9 mouse cellular contexts compared by ENCODE assay signal in genomic region chr16:43709432-43710133, GRCm38 (mm10). TPM values are rescaled to one million over a fixed set of nuclear protein-coding genes. Genes with fewer than 3 reads are reported as not detected.
DNase-seq lines count a peak whose midpoint lies in the region; ATAC-seq lines count a peak whose summit lies in the region.
"Had no signal": no experiment of that assay in that cellular context is flagged by ENCODE, and none has a peak within 500 bp of the region (broad histone marks: within the 10 kb centered on the region; RNA-seq: fewer than 3 reads in every experiment).

No protein-coding gene starts in this region.

- H3K4me1 ChIP-seq in kidney, embryonic 15.5 days = peaks cover 27% of the 10 kb centered on the region
- H3K4me1 ChIP-seq in hindbrain, embryonic 13.5 days (replicated peaks) = peaks cover 25% of the 10 kb centered on the region
- H3K4me1 ChIP-seq in neural tube, embryonic 14.5 days (ENCODE audit: control insufficient read depth, insufficient read depth, low read length) = 0 out of 2 replicates have a peak, but pooled peaks cover 2% of the 10 kb centered on the region
- H3K4me1 ChIP-seq: liver, embryonic 13.5 days had no signal

- no peak for ATAC-seq in kidney, embryonic 15.5 days (replicated peaks; ENCODE audit: low FRiP score)
- ATAC-seq in activated CD4-positive, CD25-positive, alpha-beta regulatory T cell, adult 4 months = peak; percentile 82
- peak; percentile 82 for ATAC-seq in hindbrain, embryonic 13.5 days (ENCODE audit: low FRiP score)
- peak; percentile 41; the same call in 1 of the 2 replicates for ATAC-seq in neural tube, embryonic 14.5 days (ENCODE audit: low read depth)

- no peaks in the 10 kb centered on the region for H3K9me3 ChIP-seq in kidney, embryonic 15.5 days (replicated peaks)
- H3K9me3 ChIP-seq in hindbrain, embryonic 13.5 days = no peaks in the 10 kb centered on the region
- no peaks in the 10 kb centered on the region for H3K9me3 ChIP-seq in neural tube, embryonic 14.5 days (ENCODE audit: control insufficient read depth, low read length)
- H3K9me3 ChIP-seq: liver, embryonic 13.5 days had no signal

- no peaks in the 10 kb centered on the region for H3K36me3 ChIP-seq in kidney, embryonic 15.5 days
- no peaks in the 10 kb centered on the region for H3K36me3 ChIP-seq in hindbrain, embryonic 13.5 days
- H3K36me3 ChIP-seq in neural tube, embryonic 14.5 days (ENCODE audit: control insufficient read depth, insufficient read depth, low read length) = no peaks in the 10 kb centered on the region
- H3K36me3 ChIP-seq: liver, embryonic 13.5 days had no signal

- H3K27ac ChIP-seq in kidney, embryonic 15.5 days = no peak overlapping the region
- peak overlapping the region; percentile 80 for H3K27ac ChIP-seq in hindbrain, embryonic 13.5 days
- H3K27ac ChIP-seq in neural tube, embryonic 14.5 days (ENCODE audit: low read depth, low read length) = peak overlapping the region; percentile 52; the same call in 1 of the 2 replicates
- H3K27ac ChIP-seq: liver, embryonic 13.5 days had no signal

- H3K4me2 ChIP-seq in kidney, embryonic 15.5 days = peak overlapping the region; percentile 53
- H3K4me2 ChIP-seq in hindbrain, embryonic 13.5 days = peak overlapping the region; percentile 51
- peak overlapping the region; percentile 40 for H3K4me2 ChIP-seq in neural tube, embryonic 14.5 days (ENCODE audit: low read depth, low read length)
- H3K4me2 ChIP-seq: liver, embryonic 13.5 days had no signal

- 38% methylated on average over 9 of the region's 9 CpGs for WGBS in kidney, embryonic 15.5 days
- WGBS in hindbrain, embryonic 13.5 days = 30% methylated on average over 9 of the region's 9 CpGs
- 37% methylated on average over 9 of the region's 9 CpGs for WGBS in neural tube, embryonic 14.5 days

- H3K9ac ChIP-seq in kidney, embryonic 15.5 days = no peak overlapping the region
- peak overlapping the region; percentile 39; the same call in 1 of the 2 replicates for H3K9ac ChIP-seq in hindbrain, embryonic 13.5 days
- no peak overlapping the region for H3K9ac ChIP-seq in neural tube, embryonic 14.5 days (replicated peaks; ENCODE audit: low read depth, low read length)
- H3K9ac ChIP-seq: liver, embryonic 13.5 days had no signal

- H3K4me3 ChIP-seq in kidney, embryonic 15.5 days (replicated peaks) = peak overlapping the region; percentile 19; the same call in 1 of the 2 replicates
- H3K4me3 ChIP-seq in hindbrain, embryonic 13.5 days = peak overlapping the region; percentile 27
- H3K4me3 ChIP-seq in neural tube, embryonic 14.5 days (ENCODE audit: low read depth, low read length) = peak overlapping the region; percentile 6; the same call in 1 of the 2 replicates
- H3K4me3 ChIP-seq: liver, embryonic 13.5 days had no signal

- no peaks in the 10 kb centered on the region for H3K27me3 ChIP-seq in kidney, embryonic 15.5 days
- H3K27me3 ChIP-seq in hindbrain, embryonic 13.5 days = no peaks in the 10 kb centered on the region
- H3K27me3 ChIP-seq in neural tube, embryonic 14.5 days (ENCODE audit: control insufficient read depth, insufficient read depth, low read length) = no peaks in the 10 kb centered on the region
- H3K27me3 ChIP-seq: liver, embryonic 13.5 days had no signal

- no peak for DNase-seq in kidney, postnatal 25 days
- no peak for DNase-seq in c-Kit-positive CD71-positive TER-119-positive erythroid progenitor cells, embryonic 14.5 days (ENCODE audit: low spot score)
- DNase-seq in cerebellum, postnatal 4 days (ENCODE audit: low spot score in 2 of 2) = no peak
- DNase-seq in urinary bladder, adult 18-20 months (ENCODE audit: low spot score in 2 of 2) = no peak
- DNase-seq: liver, embryonic 13.5 days had no signal

RNA-seq across cellular contexts. Expression of gene Drd3, which starts 44.2 kb away (rescaled TPM):
- polyA plus RNA-seq in kidney, embryonic 15.5 days (2015; fragmentation: Nextera tagmentation; extraction: Ambion mirVana) = not detected in 2 replicates
- polyA plus RNA-seq in activated CD4-positive, CD25-positive, alpha-beta regulatory T cell, adult 4 months (2017; shearing (Covaris generic)) = not detected
- polyA plus RNA-seq in hindbrain, embryonic 13.5 days (2015; fragmentation: Nextera tagmentation; extraction: Ambion mirVana) = not detected in 2 replicates
- polyA plus RNA-seq in neural tube, embryonic 14.5 days (2014; fragmentation: Nextera tagmentation; extraction: Ambion mirVana) = not detected in 2 replicates
- polyA plus RNA-seq: liver, embryonic 13.5 days had no signal

RNA-seq across cellular contexts. Expression of gene Tigit, which starts 45.6 kb away (rescaled TPM):
- polyA plus RNA-seq in kidney, embryonic 15.5 days (2015; fragmentation: Nextera tagmentation; extraction: Ambion mirVana) = not detected in 2 replicates
- 100 to 1,000 TPM; 390 to 542 TPM for polyA plus RNA-seq in activated CD4-positive, CD25-positive, alpha-beta regulatory T cell, adult 4 months (2017; shearing (Covaris generic))
- polyA plus RNA-seq in hindbrain, embryonic 13.5 days (2015; fragmentation: Nextera tagmentation; extraction: Ambion mirVana) = not detected in 2 replicates
- 0.23 TPM in 1 of 2 replicates, not detected in the other for polyA plus RNA-seq in neural tube, embryonic 14.5 days (2014; fragmentation: Nextera tagmentation; extraction: Ambion mirVana)
- polyA plus RNA-seq: liver, embryonic 13.5 days had no signal

Comparison
In these comparisons a context has a peak if more than half of its experiments do, and no peak if none do; other contexts are left out.
1. RNA of gene Tigit, which starts 45.6 kb away (polyA plus RNA-seq): 390 to 542 TPM in activated CD4-positive, CD25-positive, alpha-beta regulatory T cell, adult 4 months; 0.23 TPM in neural tube, embryonic 14.5 days, not detected in kidney, embryonic 15.5 days and not detected in hindbrain, embryonic 13.5 days; every median in the first group is over 100 times any median in the second.
2. Peak in every context shown above with its lines, with median percentiles within 50 percentile points of each other: H3K4me2 ChIP-seq and H3K4me3 ChIP-seq.